Mouse (Mus musculus) forebrain, embryonic 14.5 days (tissue): ENCODE measurements around the gene Orai2. TPM values are rescaled to one million over a fixed set of nuclear protein-coding genes. Genes with fewer than 3 reads are reported as not detected.

Source experiments
- ATAC-seq: fragments of 200-750 bp; cut with Nextera tagmentation; 2 replicates; pipeline ENCODE4 v1.8.0; 2017; ENCODE audit warnings: mild to moderate bottlenecking, moderate library complexity
- DNase-seq: peaks from one replicate; pipeline ENCODE4 v3.0.0-alpha.2; 2015; ENCODE audit warnings: low spot score
- H3K27ac ChIP-seq: fragments of 300-500 bp; sonication (generic); 2 replicates; pipeline ENCODE4 v1.5.1; 2014; ENCODE audit warnings: low read depth, mild to moderate bottlenecking, control low read depth, low read length, moderate library complexity
- H3K27me3 ChIP-seq: fragments of 300-500 bp; sonication (generic); replicated peaks from 2 replicates; pipeline ENCODE4 v1.6.1; 2014; ENCODE audit warnings: low read length, control low read depth, mixed read lengths; ENCODE audit not compliant: control insufficient read depth, insufficient read depth
- H3K36me3 ChIP-seq: fragments of 300-500 bp; sonication (generic); 2 replicates; pipeline ENCODE4 v1.6.1; 2014; ENCODE audit warnings: low read length, control low read depth; ENCODE audit not compliant: control insufficient read depth, insufficient read depth
- H3K4me1 ChIP-seq: fragments of 300-500 bp; sonication (generic); 2 replicates; pipeline ENCODE4 v1.6.1; 2014; ENCODE audit warnings: antibody characterized with exemption, low read length, control low read depth; ENCODE audit not compliant: control insufficient read depth, insufficient read depth
- H3K4me2 ChIP-seq: fragments of 300-500 bp; sonication (generic); 2 replicates; pipeline ENCODE4 v1.6.1; 2014; ENCODE audit warnings: mild to moderate bottlenecking, control low read depth, low read length
- H3K4me3 ChIP-seq: fragments of 300-500 bp; sonication (generic); 2 replicates; pipeline ENCODE4 v1.5.1; 2014; ENCODE audit warnings: low read depth, low read length, control low read depth
- H3K9ac ChIP-seq: fragments of 300-500 bp; sonication (generic); 2 replicates; pipeline ENCODE4 v1.6.1; 2014; ENCODE audit warnings: mild to moderate bottlenecking, low read length, control low read depth, moderate library complexity
- H3K9me3 ChIP-seq: fragments of 300-500 bp; sonication (generic); replicated peaks from 2 replicates; pipeline ENCODE4 v1.6.1; 2016; ENCODE audit warnings: low read length, control low read depth, mixed read lengths; ENCODE audit not compliant: control insufficient read depth
- WGBS: fragments of 180-500 bp; shearing (Covaris S2); extraction: QIAGEN DNeasy Blood & Tissue Kit; methylation state at CpG from one replicate; pipeline ENCODE4 v1.1.7; 2014; 5-methylcytosine and 5-hydroxymethylcytosine counted together
- polyA plus RNA-seq: library from polyadenylated mRNA; unstranded; fragments of >200 nt; fragmentation: Nextera tagmentation; extraction: Ambion mirVana; gene quantifications from 2 replicates; pipeline ENCODE4 v1.2.1, GENCODE M21; 2014

Orai2 gene
- polyA plus RNA-seq = 21.7 and 29.7 TPM in 2 replicates

GRCm38 (mm10) chr5:136170512-136171362 lies at the start of gene Orai2:
Orai2 (minus strand) TSS chr5:136170713.
- DNase-seq = peak; percentile 89
- 4% methylated on average over 48 of the region's 49 CpGs for WGBS
- no peaks in the 10 kb centered on the region for H3K27me3 ChIP-seq
- peak within 1 kb of the TSS; percentile 88 for H3K4me2 ChIP-seq
- peak within 1 kb of the TSS; percentile 36 for H3K27ac ChIP-seq
- peak within 1 kb of the TSS; percentile 55 for H3K4me3 ChIP-seq
- peaks cover 10% of the 10 kb centered on the region for H3K4me1 ChIP-seq
- H3K9me3 ChIP-seq = no peaks in the 10 kb centered on the region
- ATAC-seq = peak; percentile 88
- H3K9ac ChIP-seq = peak within 1 kb of the TSS; percentile 75
- 0 out of 2 replicates have a peak, but pooled peaks cover 2% of the 10 kb centered on the region for H3K36me3 ChIP-seq

- Histone ChIP-seq H3K4me1 (no peaks in the 10 kb centered on the region), H3K36me3 (peaks cover 45% of the 10 kb centered on the region), H3K4me2 (no peak overlapping the region), H3K27ac (no peak overlapping the region), H3K4me3 (no peak overlapping the region), H3K27me3 (no peaks in the 10 kb centered on the region), H3K9me3 (no peaks in the 10 kb centered on the region), H3K9ac (no peak overlapping the region)
- DNase-seq (no peak), ATAC-seq (no peak)
- WGBS = 80% methylated on average over 12 of the region's 12 CpGs
Measured at GRCm38 (mm10) chr5:136218585-136218984, 48.1 kb upstream of the Orai2 start.

GRCm38 (mm10) chr5:136217932-136218381 lies 47.4 kb upstream of the Orai2 start:
- H3K36me3 ChIP-seq = peaks cover 41% of the 10 kb centered on the region
- 75% methylated on average over 4 of the region's 4 CpGs for WGBS
- no peaks in the 10 kb centered on the region for H3K9me3 ChIP-seq
- no peak overlapping the region for H3K4me2 ChIP-seq
- H3K27ac ChIP-seq = no peak overlapping the region
- H3K27me3 ChIP-seq = no peaks in the 10 kb centered on the region
- H3K9ac ChIP-seq = no peak overlapping the region
- DNase-seq = no peak
- H3K4me3 ChIP-seq = no peak overlapping the region
- no peaks in the 10 kb centered on the region for H3K4me1 ChIP-seq
- no peak for ATAC-seq

- H3K27ac ChIP-seq = no peak overlapping the region
- H3K9me3 ChIP-seq = no peaks in the 10 kb centered on the region
- no peak overlapping the region for H3K4me2 ChIP-seq
- peaks cover 39% of the 10 kb centered on the region for H3K36me3 ChIP-seq
- 89% methylated on average over 18 of the region's 18 CpGs for WGBS
- H3K4me3 ChIP-seq = no peak overlapping the region
- H3K9ac ChIP-seq = no peak overlapping the region
- ATAC-seq = no peak
- no peaks in the 10 kb centered on the region for H3K4me1 ChIP-seq
- no peak for DNase-seq
- no peaks in the 10 kb centered on the region for H3K27me3 ChIP-seq
Measured at GRCm38 (mm10) chr5:136217004-136217665, 46.6 kb upstream of the Orai2 start.

- Histone ChIP-seq H3K4me2 (no peak overlapping the region), H3K9me3 (no peaks in the 10 kb centered on the region), H3K27me3 (no peaks in the 10 kb centered on the region), H3K4me3 (no peak overlapping the region), H3K4me1 (no peaks in the 10 kb centered on the region), H3K9ac (no peak overlapping the region), H3K27ac (no peak overlapping the region), H3K36me3 (peaks cover 27% of the 10 kb centered on the region)
- WGBS = 48% methylated on average over 5 of the region's 5 CpGs
- DNase-seq (peak; percentile 27), ATAC-seq (no peak)
Measured at GRCm38 (mm10) chr5:136215958-136216357, 45.4 kb upstream of the Orai2 start.

- Histone ChIP-seq H3K9me3 (no peaks in the 10 kb centered on the region), H3K27ac (no peak overlapping the region), H3K27me3 (no peaks in the 10 kb centered on the region), H3K36me3 (peaks cover 22% of the 10 kb centered on the region), H3K4me1 (no peaks in the 10 kb centered on the region), H3K4me3 (no peak overlapping the region), H3K9ac (no peak overlapping the region), H3K4me2 (no peak overlapping the region)
- 89% methylated on average over 3 of the region's 3 CpGs for WGBS
- no peak for ATAC-seq
- no peak for DNase-seq
Measured at GRCm38 (mm10) chr5:136215211-136215610, 44.7 kb upstream of the Orai2 start.

DNA sequence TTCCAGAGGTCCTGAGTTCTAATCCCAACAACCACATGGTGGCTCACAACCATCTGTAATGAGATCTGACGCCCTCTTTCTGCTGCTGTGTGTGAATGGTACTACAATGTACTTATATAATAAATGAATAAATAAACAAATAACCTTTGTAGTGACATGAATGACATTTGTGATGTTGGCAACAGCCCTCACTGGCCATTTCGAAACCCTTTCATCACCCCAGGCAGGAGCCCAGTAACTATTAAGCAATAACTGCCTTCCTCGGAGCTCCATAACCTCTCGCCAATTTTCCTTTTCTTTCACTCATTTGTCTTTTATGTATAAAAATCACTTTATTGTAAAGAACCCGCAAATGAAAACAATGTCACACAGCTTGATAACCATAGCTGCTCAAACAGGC lies 43.2 kb upstream of the Orai2 start:
- H3K9ac ChIP-seq = no peak overlapping the region
- no peak overlapping the region for H3K4me3 ChIP-seq
- peaks cover 8% of the 10 kb centered on the region for H3K36me3 ChIP-seq
- DNase-seq = no peak
- H3K27me3 ChIP-seq = no peaks in the 10 kb centered on the region
- 82% methylated on average over 5 of the region's 5 CpGs for WGBS
- no peaks in the 10 kb centered on the region for H3K9me3 ChIP-seq
- no peak overlapping the region for H3K4me2 ChIP-seq
- ATAC-seq = no peak
- H3K4me1 ChIP-seq = no peaks in the 10 kb centered on the region
- H3K27ac ChIP-seq = no peak overlapping the region

DNA sequence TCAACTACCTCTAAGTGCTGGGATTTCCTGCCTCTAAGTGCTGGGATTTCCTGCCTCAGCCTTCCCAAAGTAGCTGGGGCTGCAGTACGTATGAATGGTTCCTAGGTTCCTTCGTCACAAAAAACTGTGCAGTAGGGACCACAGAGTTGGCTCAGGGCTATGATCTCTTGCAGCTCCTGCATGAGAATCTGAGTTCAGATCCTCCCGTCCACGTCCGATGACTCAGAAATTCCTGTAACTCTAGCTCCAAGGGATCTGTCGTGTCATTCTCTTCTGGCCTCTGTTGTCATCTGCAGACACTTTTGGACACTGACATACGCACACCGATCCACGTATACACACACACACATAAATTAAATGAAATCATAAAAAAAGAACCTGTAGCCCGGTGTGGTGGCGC lies 42.2 kb upstream of the Orai2 start:
- ATAC-seq (no peak), DNase-seq (no peak)
- 95% methylated on average over 11 of the region's 11 CpGs for WGBS
- Histone ChIP-seq H3K4me1 (no peaks in the 10 kb centered on the region), H3K36me3 (no peaks in the 10 kb centered on the region), H3K27ac (no peak overlapping the region), H3K4me3 (no peak overlapping the region), H3K27me3 (no peaks in the 10 kb centered on the region), H3K9me3 (no peaks in the 10 kb centered on the region), H3K4me2 (no peak overlapping the region), H3K9ac (no peak overlapping the region)
